Mouse (Mus musculus): ENCODE data around the gene Chaf1b. TPM values are rescaled to one million over a fixed set of nuclear protein-coding genes. Genes with fewer than 3 reads are reported as not detected.

The Chaf1b gene
- polyA plus RNA-seq, 1 experiment: 3.3 TPM

DNA sequence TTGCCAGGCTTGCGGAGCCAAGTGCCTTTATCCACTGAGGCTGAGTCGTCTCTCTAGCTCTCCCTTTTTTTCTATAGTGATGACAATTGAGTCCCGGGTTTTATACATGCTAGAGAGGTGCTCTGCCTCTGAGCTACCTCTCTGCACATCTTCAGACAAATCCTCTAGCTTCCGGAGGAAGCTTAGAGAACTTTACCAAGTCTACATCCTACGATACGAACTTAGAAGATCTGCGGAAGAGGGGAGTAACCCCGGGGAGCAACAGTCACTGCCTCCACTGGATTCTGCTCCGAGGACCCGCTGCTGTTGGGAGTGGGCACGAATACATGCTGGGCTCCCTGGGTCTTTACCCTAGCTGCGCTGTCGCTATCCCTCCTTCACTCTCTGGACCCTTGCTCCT, 50.9 kb downstream of the Chaf1b start:
- WGBS: 41% methylated on average over 13 of the region's 13 CpGs
- Histone ChIP-seq H3K36me3 (ENCODE audit: control insufficient read depth, insufficient read depth, low read length) (no peaks in the 10 kb centered on the region), H3K4me1 (ENCODE audit: control insufficient read depth, insufficient read depth, insufficient read length, low read length) (peaks cover 11% of the 10 kb centered on the region), H3K27me3 (ENCODE audit: control insufficient read depth, insufficient read depth, low read length) (no peaks in the 10 kb centered on the region), H3K4me3 (ENCODE audit: low read depth, low read length) (no peak overlapping the region), H3K27ac (ENCODE audit: insufficient read depth, low read depth, low read length) (no peak overlapping the region)
- TF ChIP-seq CTCF (IDR thresholded peaks at IDR 0.05; ENCODE audit: extremely low read depth, insufficient read length, insufficient replicate concordance, low read depth, low read length): no peak
- TF ChIP-seq POLR2A (IDR thresholded peaks at IDR 0.05; ENCODE audit: low read depth, low read length): no peak

- Histone ChIP-seq H3K36me3 (ENCODE audit: control insufficient read depth, insufficient read depth, low read length) (no peaks in the 10 kb centered on the region), H3K4me3 (ENCODE audit: low read depth, low read length) (no peak overlapping the region), H3K4me1 (ENCODE audit: control insufficient read depth, insufficient read depth, insufficient read length, low read length) (peaks cover 11% of the 10 kb centered on the region), H3K27ac (ENCODE audit: insufficient read depth, low read depth, low read length) (no peak overlapping the region), H3K27me3 (ENCODE audit: control insufficient read depth, insufficient read depth, low read length) (no peaks in the 10 kb centered on the region)
- TF ChIP-seq CTCF (IDR thresholded peaks at IDR 0.05; ENCODE audit: extremely low read depth, insufficient read length, insufficient replicate concordance, low read depth, low read length) (no peak), POLR2A (IDR thresholded peaks at IDR 0.05; ENCODE audit: low read depth, low read length) (no peak)
- WGBS: 30% methylated on average over 7 of the region's 7 CpGs
These were observed 51.3 kb downstream of the Chaf1b start for GRCm38 (mm10) chr16:93935009-93935408.

GRCm38 (mm10) chr16:93938400-93938846, 54.7 kb downstream of the Chaf1b start:
- no peak; the same call in 1 of the 2 replicates for TF ChIP-seq CTCF (IDR thresholded peaks at IDR 0.05; ENCODE audit: extremely low read depth, insufficient read length, insufficient replicate concordance, low read depth, low read length)
- TF ChIP-seq POLR2A (IDR thresholded peaks at IDR 0.05; ENCODE audit: low read depth, low read length): no peak
- Histone ChIP-seq H3K27me3 (ENCODE audit: control insufficient read depth, insufficient read depth, low read length) (no peaks in the 10 kb centered on the region), H3K4me3 (ENCODE audit: low read depth, low read length) (no peak overlapping the region), H3K36me3 (ENCODE audit: control insufficient read depth, insufficient read depth, low read length) (no peaks in the 10 kb centered on the region), H3K4me1 (ENCODE audit: control insufficient read depth, insufficient read depth, insufficient read length, low read length) (peaks cover 3% of the 10 kb centered on the region), H3K27ac (ENCODE audit: insufficient read depth, low read depth, low read length) (no peak overlapping the region)
- 9% methylated on average over 16 of the region's 16 CpGs for WGBS

- TF ChIP-seq CTCF (IDR thresholded peaks at IDR 0.05; ENCODE audit: extremely low read depth, insufficient read length, insufficient replicate concordance, low read depth, low read length): no peak
- TF ChIP-seq POLR2A (IDR thresholded peaks at IDR 0.05; ENCODE audit: low read depth, low read length): no peak
- H3K4me3 ChIP-seq (ENCODE audit: low read depth, low read length): no peak overlapping the region
- 83% methylated on average over 4 of the region's 4 CpGs for WGBS
These were observed 56.3 kb downstream of the Chaf1b start for GRCm38 (mm10) chr16:93939961-93940360.

DNA sequence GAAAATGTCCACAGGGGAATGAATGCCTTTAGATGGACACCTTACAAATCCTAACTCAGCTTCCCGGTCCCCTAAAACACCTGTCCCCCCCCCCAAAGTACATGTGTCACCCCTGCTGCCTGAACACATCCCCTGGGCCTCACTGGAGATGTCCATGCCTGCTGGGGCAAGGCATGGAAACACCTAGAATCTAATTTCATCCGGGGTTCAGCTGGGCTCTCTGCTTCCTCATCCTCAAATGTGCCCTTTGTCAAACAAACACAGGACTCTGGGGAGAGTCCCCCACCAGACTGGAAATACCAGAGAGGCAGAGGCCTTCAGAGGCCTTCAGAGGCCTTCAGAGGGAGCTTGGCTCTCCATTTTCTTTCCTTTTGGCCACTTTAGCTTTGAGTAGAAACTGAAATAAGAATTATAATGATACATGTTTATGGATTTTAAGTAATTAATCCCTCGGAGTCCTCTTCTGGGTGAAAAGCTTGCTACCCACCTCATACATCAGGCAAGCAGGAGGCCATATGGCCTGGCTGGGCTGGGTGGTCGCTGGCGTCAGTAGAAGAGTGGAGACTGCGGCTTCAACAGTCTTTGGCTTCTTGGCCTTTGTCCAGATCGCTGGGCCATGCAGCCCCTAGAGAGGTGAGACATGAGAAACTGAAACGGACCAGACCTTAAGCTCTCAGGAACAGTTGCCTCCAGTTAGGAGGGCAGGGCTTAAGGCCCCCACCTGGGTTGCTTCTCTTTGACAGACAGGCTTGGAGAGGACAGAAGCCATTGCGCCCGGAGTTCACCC, 58.3 kb downstream of the Chaf1b start:
- TF ChIP-seq CTCF (IDR thresholded peaks at IDR 0.05; ENCODE audit: extremely low read depth, insufficient read length, insufficient replicate concordance, low read depth, low read length) (no peak), POLR2A (IDR thresholded peaks at IDR 0.05; ENCODE audit: low read depth, low read length) (no peak)
- Histone ChIP-seq H3K27ac (ENCODE audit: insufficient read depth, low read depth, low read length) (no peak overlapping the region), H3K4me1 (ENCODE audit: control insufficient read depth, insufficient read depth, insufficient read length, low read length) (no peaks in the 10 kb centered on the region), H3K27me3 (ENCODE audit: control insufficient read depth, insufficient read depth, low read length) (no peaks in the 10 kb centered on the region; the same call in 1 of the 2 replicates), H3K36me3 (ENCODE audit: control insufficient read depth, insufficient read depth, low read length) (no peaks in the 10 kb centered on the region), H3K4me3 (ENCODE audit: low read depth, low read length) (no peak overlapping the region)
- WGBS: 79% methylated on average over 10 of the region's 10 CpGs

More at GRCm38 (mm10) chr16:93939961-93940360, 56.3 kb downstream of the Chaf1b start:
- no peak overlapping the region for H3K27ac ChIP-seq (ENCODE audit: insufficient read depth, low read depth, low read length)
- no peaks in the 10 kb centered on the region for H3K4me1 ChIP-seq (ENCODE audit: control insufficient read depth, insufficient read depth, insufficient read length, low read length)
- no peaks in the 10 kb centered on the region for H3K36me3 ChIP-seq (ENCODE audit: control insufficient read depth, insufficient read depth, low read length)
- H3K27me3 ChIP-seq (ENCODE audit: control insufficient read depth, insufficient read depth, low read length): no peaks in the 10 kb centered on the region

GRCm38 (mm10) chr16:93942796-93943502, 59.2 kb downstream of the Chaf1b start:
- no peak overlapping the region for H3K27ac ChIP-seq (ENCODE audit: insufficient read depth, low read depth, low read length)
- WGBS: 82% methylated on average over 10 of the region's 10 CpGs
- no peaks in the 10 kb centered on the region; the same call in 1 of the 2 replicates for H3K27me3 ChIP-seq (ENCODE audit: control insufficient read depth, insufficient read depth, low read length)
- no peaks in the 10 kb centered on the region for H3K36me3 ChIP-seq (ENCODE audit: control insufficient read depth, insufficient read depth, low read length)
- H3K4me3 ChIP-seq (ENCODE audit: low read depth, low read length): no peak overlapping the region
- H3K4me1 ChIP-seq (ENCODE audit: control insufficient read depth, insufficient read depth, insufficient read length, low read length): no peaks in the 10 kb centered on the region
- TF ChIP-seq POLR2A (IDR thresholded peaks at IDR 0.05; ENCODE audit: low read depth, low read length): no peak
- TF ChIP-seq CTCF (IDR thresholded peaks at IDR 0.05; ENCODE audit: extremely low read depth, insufficient read length, insufficient replicate concordance, low read depth, low read length): no peak

- Histone ChIP-seq H3K27ac (ENCODE audit: insufficient read depth, low read depth, low read length) (no peak overlapping the region), H3K36me3 (ENCODE audit: control insufficient read depth, insufficient read depth, low read length) (no peaks in the 10 kb centered on the region), H3K4me3 (ENCODE audit: low read depth, low read length) (no peak overlapping the region), H3K27me3 (ENCODE audit: control insufficient read depth, insufficient read depth, low read length) (no peaks in the 10 kb centered on the region; the same call in 1 of the 2 replicates), H3K4me1 (ENCODE audit: control insufficient read depth, insufficient read depth, insufficient read length, low read length) (no peaks in the 10 kb centered on the region)
- 81% methylated on average over 6 of the region's 6 CpGs for WGBS
- no peak for TF ChIP-seq POLR2A (IDR thresholded peaks at IDR 0.05; ENCODE audit: low read depth, low read length)
- TF ChIP-seq CTCF (IDR thresholded peaks at IDR 0.05; ENCODE audit: extremely low read depth, insufficient read length, insufficient replicate concordance, low read depth, low read length): no peak
These were observed 60.6 kb downstream of the Chaf1b start for GRCm38 (mm10) chr16:93944301-93944700.
